Mouse (Mus musculus) macrophage (primary cell): ENCODE data around the gene Hoxb7. TPM values are rescaled to one million over a fixed set of nuclear protein-coding genes. Genes with fewer than 3 reads are reported as not detected.

Source experiments
- H3K27ac ChIP-seq: fragments of 350-480 bp; formaldehyde crosslinking; 2 replicates; pipeline ENCODE4 v1.9.0; 2021
- H3K36me3 ChIP-seq: fragments of 350-480 bp; formaldehyde crosslinking; 2 replicates; pipeline ENCODE4 v1.9.0; 2021; ENCODE audit errors: inconsistent target
- H3K4me3 ChIP-seq: fragments of 350-480 bp; formaldehyde crosslinking; 2 replicates; pipeline ENCODE4 v1.9.0; 2021; ENCODE audit errors: inconsistent target
- H3K79me2 ChIP-seq: fragments of 350-480 bp; formaldehyde crosslinking; 2 replicates; pipeline ENCODE4 v1.9.0; 2021; ENCODE audit errors: inconsistent target
- WGBS: methylation state at CpG from one replicate; pipeline ENCODE4 v1.1.7; 2026; ENCODE audit warnings: inconsistent platforms; ENCODE audit not compliant: missing documents; 5-methylcytosine and 5-hydroxymethylcytosine counted together
- polyA plus RNA-seq: library from polyadenylated mRNA; stranded (reverse); fragments of 250-400 nt; gene quantifications from 3 replicates; pipeline ENCODE4 v1.2.4, GENCODE M21; 2018; ENCODE audit warnings: inconsistent platforms

The Hoxb7 gene
- polyA plus RNA-seq, 1 experiment from 2014 or later = not detected

- Histone ChIP-seq H3K36me3 (no peaks in the 10 kb centered on the region), H3K4me3 (no peak overlapping the region), H3K27ac (no peak overlapping the region), H3K79me2 (no peaks in the 10 kb centered on the region)
- 68% methylated on average over 10 of the region's 11 CpGs for WGBS
Measured at GRCm38 (mm10) chr11:96297968-96298635, 11.7 kb downstream of the Hoxb7 start.

- no peaks in the 10 kb centered on the region for H3K79me2 ChIP-seq
- no peak overlapping the region for H3K27ac ChIP-seq
- no peaks in the 10 kb centered on the region for H3K36me3 ChIP-seq
- WGBS = 1% methylated on average over 61 of the region's 66 CpGs
- no peak overlapping the region for H3K4me3 ChIP-seq
Measured at GRCm38 (mm10) chr11:96298895-96299667, 12.7 kb downstream of the Hoxb7 start.

DNA sequence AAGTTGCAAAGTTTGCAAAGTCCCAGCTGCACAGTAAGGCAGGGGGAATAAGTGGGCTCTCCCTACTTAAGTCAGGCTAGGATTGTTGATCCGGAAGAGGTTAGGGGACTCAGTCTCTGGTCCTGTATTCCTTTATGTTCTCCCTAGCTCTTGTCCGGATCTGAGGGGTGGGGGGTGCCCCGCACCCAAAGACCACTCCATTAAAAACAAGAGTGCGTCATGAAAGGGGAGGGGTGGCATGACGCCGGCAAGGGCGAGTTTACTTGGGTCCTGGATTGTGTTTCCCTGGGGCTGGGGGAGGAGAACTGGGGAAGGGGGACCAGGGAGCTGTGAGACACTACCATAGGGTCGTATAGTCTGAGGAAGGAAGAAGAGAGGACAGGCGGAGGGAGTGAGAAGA, 13.4 kb downstream of the Hoxb7 start:
- Histone ChIP-seq H3K79me2 (no peaks in the 10 kb centered on the region), H3K36me3 (no peaks in the 10 kb centered on the region), H3K27ac (no peak overlapping the region), H3K4me3 (no peak overlapping the region)
- WGBS = 6% methylated on average over 8 of the region's 9 CpGs

DNA sequence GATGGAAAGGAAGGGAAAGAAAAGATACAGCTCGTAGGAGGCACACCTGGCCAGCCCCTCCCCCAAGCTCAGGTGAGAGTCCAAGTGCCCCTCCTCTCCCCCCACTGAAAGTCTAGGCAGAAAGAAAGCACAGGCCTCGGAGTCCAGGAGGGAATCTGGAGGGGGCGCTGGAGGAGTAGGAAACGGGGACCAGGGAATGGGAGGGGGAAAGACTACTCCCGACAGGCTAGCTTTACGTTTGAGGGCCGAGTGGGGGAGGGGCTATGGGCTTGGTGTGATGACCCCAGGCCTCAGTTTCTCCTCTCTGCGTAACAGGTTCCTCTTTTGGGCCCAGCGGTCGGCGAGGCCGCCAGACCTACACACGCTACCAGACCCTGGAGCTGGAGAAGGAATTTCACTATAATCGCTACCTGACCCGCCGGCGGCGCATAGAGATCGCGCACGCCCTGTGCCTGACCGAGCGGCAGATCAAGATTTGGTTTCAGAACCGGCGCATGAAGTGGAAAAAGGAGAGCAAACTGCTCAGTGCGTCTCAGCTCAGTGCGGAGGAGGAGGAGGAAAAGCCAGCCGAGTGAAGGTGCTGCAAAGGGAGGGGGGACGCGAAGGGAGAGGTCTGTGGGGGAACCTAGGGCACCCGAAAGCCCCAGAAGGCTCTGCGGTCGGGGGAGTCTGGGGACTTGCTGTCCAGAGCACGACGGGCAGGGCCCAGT, 14.1 kb downstream of the Hoxb7 start:
- H3K36me3 ChIP-seq = no peaks in the 10 kb centered on the region
- no peak overlapping the region for H3K27ac ChIP-seq
- 27% methylated on average over 31 of the region's 35 CpGs for WGBS
- H3K4me3 ChIP-seq = no peak overlapping the region
- no peaks in the 10 kb centered on the region for H3K79me2 ChIP-seq

GRCm38 (mm10) chr11:96301064-96301431, 14.6 kb downstream of the Hoxb7 start:
- no peaks in the 10 kb centered on the region for H3K79me2 ChIP-seq
- H3K27ac ChIP-seq = no peak overlapping the region
- 81% methylated on average over 10 of the region's 10 CpGs for WGBS
- no peak overlapping the region for H3K4me3 ChIP-seq
- no peaks in the 10 kb centered on the region for H3K36me3 ChIP-seq

GRCm38 (mm10) chr11:96301837-96302236, 15.4 kb downstream of the Hoxb7 start:
- Histone ChIP-seq H3K27ac (no peak overlapping the region), H3K36me3 (no peaks in the 10 kb centered on the region), H3K79me2 (no peaks in the 10 kb centered on the region), H3K4me3 (no peak overlapping the region)
- WGBS = 79% methylated on average over 15 of the region's 15 CpGs

DNA sequence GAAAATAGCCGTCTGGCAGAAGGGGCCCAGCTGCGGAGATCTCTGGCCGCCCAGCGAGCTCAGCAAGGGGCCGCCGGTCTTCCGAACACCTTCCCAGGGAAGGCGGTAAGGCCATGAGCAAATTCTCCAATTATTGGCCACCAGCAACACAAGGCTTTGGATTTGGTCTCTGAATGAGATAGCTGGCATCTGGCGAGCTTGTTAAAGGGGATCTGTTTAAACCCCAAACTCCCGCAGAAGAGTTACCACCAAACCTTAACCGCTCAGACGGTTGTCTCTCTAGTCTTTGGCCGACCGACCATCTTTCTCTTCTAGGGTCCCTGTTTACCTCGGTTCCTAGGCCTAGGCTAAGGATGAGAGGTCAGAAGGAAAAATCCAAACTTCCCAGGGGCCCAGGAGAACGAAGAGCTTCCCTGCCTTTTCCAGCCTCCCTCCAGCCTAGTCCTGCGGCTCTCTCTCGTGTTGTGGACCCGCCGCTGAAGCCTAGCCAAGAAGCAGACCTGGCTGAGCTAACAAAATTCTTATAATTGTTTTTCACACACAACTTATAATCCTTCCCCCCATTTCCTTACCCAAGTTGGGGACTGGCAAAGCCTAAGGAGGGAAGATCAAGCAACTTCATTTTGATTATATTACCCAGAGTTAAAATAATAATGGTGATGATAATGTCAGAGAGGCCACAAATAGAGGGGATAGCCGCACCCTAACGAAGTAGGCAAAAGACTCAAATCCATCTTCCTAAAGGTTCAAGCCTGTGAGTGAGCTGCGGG, 16.1 kb downstream of the Hoxb7 start:
- H3K36me3 ChIP-seq = no peaks in the 10 kb centered on the region
- H3K27ac ChIP-seq = no peak overlapping the region
- no peaks in the 10 kb centered on the region for H3K79me2 ChIP-seq
- no peak overlapping the region for H3K4me3 ChIP-seq
- 78% methylated on average over 23 of the region's 23 CpGs for WGBS

- Histone ChIP-seq H3K27ac (no peak within 1 kb of the TSS), H3K79me2 (no peaks in the 10 kb centered on the region), H3K4me3 (no peak within 1 kb of the TSS), H3K36me3 (no peaks in the 10 kb centered on the region)
- under 1% methylated on average over 67 of the region's 69 CpGs for WGBS
Measured at GRCm38 (mm10) chr11:96303151-96304099, 17.0 kb downstream of the Hoxb7 start, which contains the start of gene Hoxb5. Hoxb5 (plus strand) TSS chr11:96303336.

DNA sequence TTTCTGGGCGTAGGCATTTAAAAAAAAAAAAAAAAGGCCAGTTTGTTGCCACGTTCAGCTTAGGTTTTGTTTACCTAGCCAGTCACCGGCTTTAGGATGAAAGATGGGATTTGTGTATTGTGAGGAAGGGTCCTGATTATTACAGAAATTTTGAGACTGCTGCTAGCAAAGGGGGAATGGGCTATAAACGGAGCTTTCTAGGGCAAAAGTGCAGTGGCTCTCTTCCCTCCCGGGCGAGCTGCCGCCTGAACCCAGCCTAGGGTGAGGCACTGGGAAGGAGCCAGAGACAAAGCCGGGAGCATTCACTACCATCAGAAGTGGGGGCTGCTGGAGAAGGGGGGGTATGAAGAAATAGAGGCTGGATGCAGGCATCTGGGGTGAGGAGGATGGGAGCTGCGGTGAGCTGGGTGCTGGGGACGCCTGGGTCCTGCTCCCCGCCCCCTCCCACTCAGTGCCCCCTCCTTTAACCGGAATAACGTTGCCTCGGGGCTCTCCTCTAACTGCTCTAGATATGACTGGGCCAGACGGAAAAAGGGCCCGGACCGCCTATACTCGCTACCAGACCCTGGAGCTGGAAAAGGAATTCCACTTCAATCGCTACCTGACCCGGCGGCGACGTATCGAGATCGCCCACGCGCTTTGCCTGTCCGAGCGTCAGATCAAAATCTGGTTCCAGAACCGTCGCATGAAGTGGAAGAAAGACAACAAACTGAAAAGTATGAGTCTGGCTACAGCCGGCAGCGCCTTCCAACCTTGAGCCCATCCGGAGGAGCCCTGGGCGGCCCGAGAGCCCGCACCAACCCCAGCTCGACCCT, 18.2 kb downstream of the Hoxb7 start:
- Histone ChIP-seq H3K4me3 (no peak overlapping the region), H3K27ac (no peak overlapping the region), H3K79me2 (no peaks in the 10 kb centered on the region), H3K36me3 (no peaks in the 10 kb centered on the region)
- 23% methylated on average over 37 of the region's 38 CpGs for WGBS

DNA sequence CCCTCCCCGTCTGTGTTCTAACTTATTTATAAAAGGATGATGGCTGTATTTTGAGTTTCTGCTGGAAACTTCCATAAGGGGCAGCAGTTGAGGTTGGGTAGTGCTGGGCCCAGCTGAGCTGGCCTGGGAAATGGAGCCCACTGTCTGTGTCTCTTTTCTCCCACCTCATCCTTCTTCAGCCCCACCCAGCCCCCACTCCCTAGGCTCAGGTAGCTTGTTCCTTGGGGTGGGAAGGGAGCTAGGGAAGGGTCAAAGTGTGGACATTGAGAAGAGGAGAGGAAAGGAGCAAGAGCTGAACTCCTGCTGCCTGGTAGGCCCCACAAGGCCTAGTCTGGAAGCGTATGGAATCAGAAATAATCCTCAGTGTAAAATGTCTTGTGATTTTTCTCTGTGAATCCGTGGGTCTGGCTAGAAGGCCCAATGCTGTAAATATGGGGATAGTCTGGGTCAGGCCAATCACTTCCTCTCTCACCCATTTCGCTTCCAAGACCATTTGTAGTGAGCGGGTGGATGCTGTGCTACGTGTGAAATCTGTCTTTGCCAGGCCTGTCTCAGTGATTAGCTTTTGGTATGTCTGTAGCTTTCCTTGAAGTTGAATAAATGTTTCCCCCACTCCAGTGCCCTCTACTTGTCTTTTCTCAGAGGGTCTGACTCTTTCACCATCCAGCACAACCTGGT, 19.2 kb downstream of the Hoxb7 start:
- Histone ChIP-seq H3K4me3 (no peak overlapping the region), H3K79me2 (no peaks in the 10 kb centered on the region), H3K36me3 (no peaks in the 10 kb centered on the region), H3K27ac (no peak overlapping the region)
- 97% methylated on average over 6 of the region's 6 CpGs for WGBS

GRCm38 (mm10) chr11:96306183-96306907, 19.9 kb downstream of the Hoxb7 start:
- no peaks in the 10 kb centered on the region for H3K79me2 ChIP-seq
- H3K27ac ChIP-seq = no peak overlapping the region
- H3K36me3 ChIP-seq = no peaks in the 10 kb centered on the region
- 70% methylated on average over 7 of the region's 7 CpGs for WGBS
- H3K4me3 ChIP-seq = no peak overlapping the region

DNA sequence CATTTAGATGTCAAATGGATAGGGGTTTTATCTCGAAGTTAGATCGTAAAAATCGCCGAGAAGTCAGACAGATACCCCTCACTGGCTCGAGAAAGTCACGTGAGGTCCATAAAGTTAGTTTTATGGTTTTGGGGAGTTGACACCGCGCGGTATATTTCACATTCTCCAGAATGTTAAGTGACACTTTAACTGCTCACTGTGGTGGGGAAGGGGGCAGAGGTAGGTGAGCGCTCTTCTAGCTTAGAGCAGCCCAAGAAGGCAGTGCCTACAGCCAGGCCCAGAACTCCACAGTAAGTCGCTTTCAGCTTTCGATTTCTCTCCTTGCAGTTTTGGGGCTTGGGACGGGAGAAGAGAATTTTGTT, 20.5 kb downstream of the Hoxb7 start:
- no peaks in the 10 kb centered on the region for H3K36me3 ChIP-seq
- no peaks in the 10 kb centered on the region for H3K79me2 ChIP-seq
- H3K4me3 ChIP-seq = no peak overlapping the region
- WGBS = 30% methylated on average over 13 of the region's 13 CpGs
- no peak overlapping the region for H3K27ac ChIP-seq
